ENCODE assay signal across 9 mouse cellular contexts in the genomic region with DNA sequence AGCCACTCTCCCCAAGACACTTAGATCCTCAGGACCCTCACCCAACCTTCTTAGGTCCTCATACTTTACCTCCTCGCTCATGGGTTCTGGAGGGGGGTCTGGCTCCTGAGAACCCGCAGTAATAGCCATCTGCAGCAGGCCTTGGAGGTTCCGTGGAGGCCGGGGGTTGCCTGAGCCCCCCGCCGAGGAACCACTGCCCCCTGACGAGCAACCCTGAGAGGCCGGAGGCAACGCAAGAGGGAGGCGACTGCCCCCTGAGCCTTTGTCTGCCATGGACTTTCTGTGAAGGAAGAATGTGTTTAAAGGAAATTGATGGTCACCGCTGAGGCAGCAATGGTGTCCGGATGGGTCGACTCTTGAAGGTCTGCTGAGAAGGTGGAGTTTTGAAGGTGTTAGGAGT. TPM values are rescaled to one million over a fixed set of nuclear protein-coding genes. Genes with fewer than 3 reads are reported as not detected.
DNase-seq lines count a peak whose midpoint lies in the region; ATAC-seq and TF ChIP-seq lines count a peak whose summit lies in the region.
"Had no signal": no experiment of that assay in that cellular context is flagged by ENCODE, and none has a peak within 500 bp of the region (broad histone marks: within the 10 kb centered on the region; RNA-seq: fewer than 3 reads in every experiment).

No protein-coding gene starts in this region.

- H3K27ac ChIP-seq in layer of hippocampus, adult 2 months = peak overlapping the region; percentile 89
- H3K27ac ChIP-seq in embryonic facial prominence, embryonic 12.5 days = no peak overlapping the region
- no peak overlapping the region; the same call in 1 of the 2 replicates for H3K27ac ChIP-seq in hindbrain, embryonic 16.5 days (ENCODE audit: low read depth, low read length)
- peak overlapping the region; percentile 59; the same call in 1 of the 2 replicates for H3K27ac ChIP-seq in midbrain, postnatal 0 days (ENCODE audit: low read depth, low read length)

- peak overlapping the region; percentile 58 for H3K9ac ChIP-seq in embryonic facial prominence, embryonic 12.5 days
- peak overlapping the region; percentile 63 for H3K9ac ChIP-seq in hindbrain, embryonic 16.5 days (ENCODE audit: low read depth, low read length)
- peak overlapping the region; percentile 70 for H3K9ac ChIP-seq in midbrain, postnatal 0 days (replicated peaks; ENCODE audit: low read length, poor library complexity, severe bottlenecking)

- no peak for TF ChIP-seq CTCF in layer of hippocampus, adult 2 months (conservative IDR thresholded peaks at IDR 0.05)
- no peak for TF ChIP-seq CTCF in midbrain, postnatal 0 days (IDR thresholded peaks at IDR 0.05)

- no peak for DNase-seq in layer of hippocampus, adult 2 months (ENCODE audit: low spot score in 2 of 2)
- DNase-seq in layer of hippocampus, postnatal 36 days = no peak
- DNase-seq in midbrain, postnatal 0 days (ENCODE audit: low spot score) = no peak
- DNase-seq in frontal cortex, postnatal 10 days (ENCODE audit: low spot score in 2 of 2) = no peak

- peak overlapping the region; percentile 97 for H3K4me2 ChIP-seq in embryonic facial prominence, embryonic 12.5 days (replicated peaks)
- H3K4me2 ChIP-seq in hindbrain, embryonic 16.5 days (ENCODE audit: low read length) = peak overlapping the region; percentile 86
- H3K4me2 ChIP-seq in midbrain, postnatal 0 days (ENCODE audit: low read depth, low read length, poor library complexity, severe bottlenecking) = peak overlapping the region; percentile 90

- peak overlapping the region; percentile 63 for H3K4me3 ChIP-seq in layer of hippocampus, adult 2 months
- H3K4me3 ChIP-seq in embryonic facial prominence, embryonic 12.5 days = peak overlapping the region; percentile 83
- peak overlapping the region; percentile 69 for H3K4me3 ChIP-seq in hindbrain, embryonic 16.5 days (ENCODE audit: low read length)
- H3K4me3 ChIP-seq in midbrain, postnatal 0 days (ENCODE audit: low read depth, low read length) = peak overlapping the region; percentile 73

- ATAC-seq in embryonic facial prominence, embryonic 12.5 days (ENCODE audit: insufficient number of reproducible peaks, insufficient read depth, low FRiP score, low TSS enrichment) = no peak
- ATAC-seq in hindbrain, embryonic 16.5 days = no peak
- ATAC-seq in midbrain, postnatal 0 days (ENCODE audit: low FRiP score) = no peak
- no peak for ATAC-seq in erythroid progenitor cell, adult 5-6 weeks (replicated peaks; ENCODE audit: low FRiP score, poor library complexity, severe bottlenecking)
- no peak for ATAC-seq in activated CD4-positive, CD25-positive, alpha-beta regulatory T cell, adult 4 months

- WGBS in embryonic facial prominence, embryonic 12.5 days = under 1% methylated on average over 13 of the region's 13 CpGs
- under 1% methylated on average over 13 of the region's 13 CpGs for WGBS in hindbrain, embryonic 16.5 days
- 2% methylated on average over 13 of the region's 13 CpGs for WGBS in midbrain, postnatal 0 days

- H3K4me1 ChIP-seq in embryonic facial prominence, embryonic 12.5 days = peaks cover 6% of the 10 kb centered on the region
- H3K4me1 ChIP-seq in hindbrain, embryonic 16.5 days (ENCODE audit: control insufficient read depth, insufficient read depth, low read depth, low read length) = peaks cover 8% of the 10 kb centered on the region
- peaks cover 5% of the 10 kb centered on the region for H3K4me1 ChIP-seq in midbrain, postnatal 0 days (ENCODE audit: insufficient read depth, low read length)

- peaks cover 19% of the 10 kb centered on the region for H3K36me3 ChIP-seq in embryonic facial prominence, embryonic 12.5 days
- peaks cover 15% of the 10 kb centered on the region for H3K36me3 ChIP-seq in hindbrain, embryonic 16.5 days (ENCODE audit: control insufficient read depth, insufficient read depth, low read length)
- peaks cover 10% of the 10 kb centered on the region for H3K36me3 ChIP-seq in midbrain, postnatal 0 days (ENCODE audit: insufficient read depth, low read length)

- H3K27me3 ChIP-seq in embryonic facial prominence, embryonic 12.5 days = no peaks in the 10 kb centered on the region
- no peaks in the 10 kb centered on the region for H3K27me3 ChIP-seq in hindbrain, embryonic 16.5 days (replicated peaks; ENCODE audit: control insufficient read depth, insufficient read depth, low read length)
- H3K27me3 ChIP-seq in midbrain, postnatal 0 days (ENCODE audit: insufficient read depth, low read length) = no peaks in the 10 kb centered on the region

- H3K9me3 ChIP-seq in embryonic facial prominence, embryonic 12.5 days = no peaks in the 10 kb centered on the region
- no peaks in the 10 kb centered on the region for H3K9me3 ChIP-seq in hindbrain, embryonic 16.5 days (ENCODE audit: control insufficient read depth, low read length)
- H3K9me3 ChIP-seq in midbrain, postnatal 0 days (ENCODE audit: low read length) = no peaks in the 10 kb centered on the region

RNA-seq across cellular contexts. Expression of gene Hspbp1, which starts 0.7 kb away (rescaled TPM):
- total RNA-seq in layer of hippocampus, adult 2 months (2021) = 10 to 100 TPM; 82.1 to 92.1 TPM
- 10 to 100 TPM; 85.2 to 87.6 TPM for total RNA-seq in layer of hippocampus, postnatal 36 days (2021)
- 103 and 107 TPM in 2 replicates for polyA plus RNA-seq in embryonic facial prominence, embryonic 12.5 days (2016; fragmentation: Nextera tagmentation; extraction: Ambion mirVana)
- polyA plus RNA-seq in hindbrain, embryonic 16.5 days (2015; fragmentation: Nextera tagmentation; extraction: Ambion mirVana) = 175 and 188 TPM in 2 replicates
- 247 TPM in 2 replicates for total RNA-seq in midbrain, postnatal 0 days (2014; rRNA removed)
- 193 and 199 TPM in 2 replicates for polyA plus RNA-seq in midbrain, postnatal 0 days (2015; fragmentation: Nextera tagmentation; extraction: Ambion mirVana)
- total RNA-seq in erythroid progenitor cell, adult 5-6 weeks (2015; ENCODE audit: low replicate concordance) = 4.0 and 32.3 TPM in 2 replicates
- total RNA-seq in erythroid progenitor cell, adult 5-6 weeks (2017; ENCODE audit: low replicate concordance) = 2.8 and 3.2 TPM in 2 replicates
- polyA plus RNA-seq in activated CD4-positive, CD25-positive, alpha-beta regulatory T cell, adult 4 months (2017; shearing (Covaris generic)) = 10 to 100 TPM; 38.9 to 60.9 TPM

RNA-seq across cellular contexts. Expression of gene Brsk1, which starts 6.2 kb away (rescaled TPM):
- 100 to 1,000 TPM; 334 to 355 TPM for total RNA-seq in layer of hippocampus, adult 2 months (2021)
- 100 to 1,000 TPM; 325 to 344 TPM for total RNA-seq in layer of hippocampus, postnatal 36 days (2021)
- 2.8 and 3.6 TPM in 2 replicates for polyA plus RNA-seq in embryonic facial prominence, embryonic 12.5 days (2016; fragmentation: Nextera tagmentation; extraction: Ambion mirVana)
- polyA plus RNA-seq in hindbrain, embryonic 16.5 days (2015; fragmentation: Nextera tagmentation; extraction: Ambion mirVana) = 6.8 and 7.1 TPM in 2 replicates
- 202 and 226 TPM in 2 replicates for total RNA-seq in midbrain, postnatal 0 days (2014; rRNA removed)
- polyA plus RNA-seq in midbrain, postnatal 0 days (2015; fragmentation: Nextera tagmentation; extraction: Ambion mirVana) = 6.9 and 7.2 TPM in 2 replicates
- total RNA-seq in erythroid progenitor cell, adult 5-6 weeks (2015; ENCODE audit: low replicate concordance) = not detected in 2 replicates
- not detected in 2 replicates for total RNA-seq in erythroid progenitor cell, adult 5-6 weeks (2017; ENCODE audit: low replicate concordance)
- not detected for polyA plus RNA-seq in activated CD4-positive, CD25-positive, alpha-beta regulatory T cell, adult 4 months (2017; shearing (Covaris generic))
- total RNA-seq: neutrophil, adult 5-6 weeks had no signal

RNA-seq across cellular contexts. Expression of gene Ppp6r1, which starts 25.4 kb away (rescaled TPM):
- total RNA-seq in layer of hippocampus, adult 2 months (2021) = 100 to 1,000 TPM; 133 to 134 TPM
- 100 to 1,000 TPM; 134 to 136 TPM for total RNA-seq in layer of hippocampus, postnatal 36 days (2021)
- 10.6 and 11.7 TPM in 2 replicates for polyA plus RNA-seq in embryonic facial prominence, embryonic 12.5 days (2016; fragmentation: Nextera tagmentation; extraction: Ambion mirVana)
- polyA plus RNA-seq in hindbrain, embryonic 16.5 days (2015; fragmentation: Nextera tagmentation; extraction: Ambion mirVana) = 4.3 and 6.2 TPM in 2 replicates
- 103 and 131 TPM in 2 replicates for total RNA-seq in midbrain, postnatal 0 days (2014; rRNA removed)
- 7.7 and 10.1 TPM in 2 replicates for polyA plus RNA-seq in midbrain, postnatal 0 days (2015; fragmentation: Nextera tagmentation; extraction: Ambion mirVana)
- 62.0 and 84.3 TPM in 2 replicates for total RNA-seq in erythroid progenitor cell, adult 5-6 weeks (2015; ENCODE audit: low replicate concordance)
- total RNA-seq in erythroid progenitor cell, adult 5-6 weeks (2017; ENCODE audit: low replicate concordance) = 73.6 and 85.1 TPM in 2 replicates
- 10 to 100 TPM; 10.6 to 11.1 TPM for polyA plus RNA-seq in activated CD4-positive, CD25-positive, alpha-beta regulatory T cell, adult 4 months (2017; shearing (Covaris generic))

RNA-seq across cellular contexts. Expression of gene Tmem150b, which starts 40.8 kb away (rescaled TPM):
- under 1 TPM in 1 of 2 experiments, not detected in 1; 0.13 TPM for total RNA-seq in layer of hippocampus, adult 2 months (2021)
- under 1 TPM; 0.18 to 0.20 TPM for total RNA-seq in layer of hippocampus, postnatal 36 days (2021)
- 0.33 TPM in 1 of 2 replicates, not detected in the other for polyA plus RNA-seq in embryonic facial prominence, embryonic 12.5 days (2016; fragmentation: Nextera tagmentation; extraction: Ambion mirVana)
- polyA plus RNA-seq in hindbrain, embryonic 16.5 days (2015; fragmentation: Nextera tagmentation; extraction: Ambion mirVana) = 0.12 and 0.18 TPM in 2 replicates
- not detected in 2 replicates for total RNA-seq in midbrain, postnatal 0 days (2014; rRNA removed)
- 0.23 TPM in 1 of 2 replicates, not detected in the other for polyA plus RNA-seq in midbrain, postnatal 0 days (2015; fragmentation: Nextera tagmentation; extraction: Ambion mirVana)
- 1.4 TPM in 1 of 2 replicates, not detected in the other for total RNA-seq in erythroid progenitor cell, adult 5-6 weeks (2015; ENCODE audit: low replicate concordance)
- 0.68 TPM in 1 of 2 replicates, not detected in the other for total RNA-seq in erythroid progenitor cell, adult 5-6 weeks (2017; ENCODE audit: low replicate concordance)
- not detected for polyA plus RNA-seq in activated CD4-positive, CD25-positive, alpha-beta regulatory T cell, adult 4 months (2017; shearing (Covaris generic))

RNA-seq across cellular contexts. Expression of gene Tmem86b, which starts 53.0 kb away (rescaled TPM):
- 10 to 100 TPM; 17.8 to 21.8 TPM for total RNA-seq in layer of hippocampus, adult 2 months (2021)
- total RNA-seq in layer of hippocampus, postnatal 36 days (2021) = 10 to 100 TPM; 14.4 to 21.5 TPM
- 1.9 and 2.2 TPM in 2 replicates for polyA plus RNA-seq in embryonic facial prominence, embryonic 12.5 days (2016; fragmentation: Nextera tagmentation; extraction: Ambion mirVana)
- 1.9 and 2.0 TPM in 2 replicates for polyA plus RNA-seq in hindbrain, embryonic 16.5 days (2015; fragmentation: Nextera tagmentation; extraction: Ambion mirVana)
- total RNA-seq in midbrain, postnatal 0 days (2014; rRNA removed) = 12.4 and 17.4 TPM in 2 replicates
- polyA plus RNA-seq in midbrain, postnatal 0 days (2015; fragmentation: Nextera tagmentation; extraction: Ambion mirVana) = 0.76 and 1.00 TPM in 2 replicates
- total RNA-seq in erythroid progenitor cell, adult 5-6 weeks (2015; ENCODE audit: low replicate concordance) = 72.1 and 91.0 TPM in 2 replicates
- 37.6 and 45.8 TPM in 2 replicates for total RNA-seq in erythroid progenitor cell, adult 5-6 weeks (2017; ENCODE audit: low replicate concordance)
- polyA plus RNA-seq in activated CD4-positive, CD25-positive, alpha-beta regulatory T cell, adult 4 months (2017; shearing (Covaris generic)) = 1 to 10 TPM; 3.0 to 4.1 TPM

Comparison
In these comparisons a context has a peak if more than half of its experiments do, and no peak if none do; other contexts are left out.
1. H3K27ac ChIP-seq: peak in layer of hippocampus, adult 2 months (single experiment) and midbrain, postnatal 0 days (single experiment); none in embryonic facial prominence, embryonic 12.5 days (single experiment) and hindbrain, embryonic 16.5 days (single experiment).
2. RNA of gene Brsk1, which starts 6.2 kb away (total RNA-seq): 334 to 355 TPM in layer of hippocampus, adult 2 months, 325 to 344 TPM in layer of hippocampus, postnatal 36 days and 202 to 226 TPM in midbrain, postnatal 0 days; not detected in erythroid progenitor cell, adult 5-6 weeks; every median in the first group is over 100 times any median in the second.
3. Peak in every context shown above with its lines, with median percentiles within 50 percentile points of each other: H3K4me3 ChIP-seq, H3K4me2 ChIP-seq and H3K9ac ChIP-seq.